Mouse (Mus musculus): Measurements from ENCODE around the gene Rps8.

DNA sequence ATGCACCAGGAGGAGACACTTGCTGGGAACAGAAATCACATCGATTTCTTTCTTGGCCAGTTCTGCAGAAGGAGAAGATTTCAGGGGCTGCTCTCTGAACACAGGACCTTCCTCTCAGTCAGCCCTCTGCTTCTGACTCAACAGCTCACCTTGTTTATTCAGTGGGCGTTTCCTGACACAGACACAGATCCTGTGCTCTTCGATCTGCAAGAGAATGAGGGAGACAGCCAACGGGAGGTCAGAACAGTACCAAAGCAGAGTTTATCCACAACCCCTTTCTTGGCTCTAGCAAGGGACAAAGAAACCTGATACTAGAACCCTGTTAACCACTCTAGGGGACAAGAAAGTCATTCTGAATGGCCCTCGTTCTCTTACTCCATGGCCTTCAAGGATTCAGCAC lies 13.9 kb upstream of the Rps8 start:
- TF ChIP-seq CTCF (IDR thresholded peaks at IDR 0.05; ENCODE audit: control insufficient read depth, insufficient read depth, insufficient read length) (no peak), MAX (IDR thresholded peaks at IDR 0.05) (no peak), USF1 (IDR thresholded peaks at IDR 0.05; ENCODE audit: low read depth) (no peak), MYOD1 (IDR thresholded peaks at IDR 0.05; ENCODE audit: control insufficient read depth, insufficient read length, low read depth) (no peak), MYOG (IDR thresholded peaks at IDR 0.05; ENCODE audit: control insufficient read depth, extremely low read depth, insufficient read length) (no peak), CEBPB (IDR thresholded peaks at IDR 0.05; ENCODE audit: low read depth) (no peak), FOSL1 (IDR thresholded peaks at IDR 0.05; ENCODE audit: insufficient read depth, low read length, poor library complexity, severe bottlenecking) (no peak)

Measured in C2C12 (cell line).